Mouse (Mus musculus): ENCODE measurements at regions not wholly inside any gene's neighbourhood (a gene's known extent, or its start where the extent isn't known, plus 50 kb on each side); places are given as distances from the start of the nearest gene placed in this dataset.

DNA sequence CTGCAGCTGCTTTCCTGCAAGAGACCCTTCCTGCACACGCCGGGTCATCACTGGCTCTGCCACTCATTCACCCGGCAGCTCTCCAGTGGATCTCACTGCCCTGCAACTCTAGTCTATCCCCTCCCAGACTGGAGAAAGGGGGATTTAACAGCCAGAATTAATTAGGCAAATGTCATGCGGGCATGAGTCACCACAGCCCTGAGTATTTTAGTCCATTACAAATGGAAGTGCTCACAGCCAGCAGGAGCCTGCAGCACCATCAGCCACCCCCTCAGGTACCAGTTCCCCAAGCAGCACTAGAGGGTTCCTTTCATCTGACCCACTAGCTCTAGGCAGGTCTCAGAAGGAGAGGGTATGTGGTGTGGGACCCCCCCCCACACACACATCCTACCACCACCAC, 91.7 kb downstream of the Zfp648 start:
- TF ChIP-seq CTCF (IDR thresholded peaks at IDR 0.05; ENCODE audit: low read depth, low read length) (no peak), POLR2A (IDR thresholded peaks at IDR 0.05; ENCODE audit: extremely low read depth, insufficient read depth, low read length) (no peak)
- WGBS, result 73% methylated on average over 4 of the region's 4 CpGs
- Histone ChIP-seq H3K4me1 (ENCODE audit: control insufficient read depth, insufficient read depth, low read length) (no peaks in the 10 kb centered on the region), H3K9ac (ENCODE audit: low read depth, low read length) (no peak overlapping the region), H3K79me2 (ENCODE audit: control insufficient read depth, insufficient read depth, low read length) (no peaks in the 10 kb centered on the region), H3K4me3 (ENCODE audit: insufficient read depth, low read depth, low read length) (no peak overlapping the region), H3K27ac (replicated peaks; ENCODE audit: insufficient read depth, low read depth, low read length) (no peak overlapping the region), H3K27me3 (ENCODE audit: control insufficient read depth, insufficient read depth, low read length) (no peaks in the 10 kb centered on the region), H3K36me3 (ENCODE audit: control insufficient read depth, insufficient read depth, low read length) (no peaks in the 10 kb centered on the region)
- DNase-seq (ENCODE audit: extremely low read depth, low read depth, low spot score), result no peak

- H3K4me1 ChIP-seq (ENCODE audit: control insufficient read depth, insufficient read depth, low read length), result no peaks in the 10 kb centered on the region
- no peaks in the 10 kb centered on the region for H3K36me3 ChIP-seq (ENCODE audit: control insufficient read depth, insufficient read depth, low read length)
- no peaks in the 10 kb centered on the region for H3K27me3 ChIP-seq (ENCODE audit: control insufficient read depth, insufficient read depth, low read length)
- TF ChIP-seq POLR2A (IDR thresholded peaks at IDR 0.05; ENCODE audit: extremely low read depth, insufficient read depth, low read length) (no peak), CTCF (IDR thresholded peaks at IDR 0.05; ENCODE audit: low read depth, low read length) (no peak)
- no peak overlapping the region for H3K9ac ChIP-seq (ENCODE audit: low read depth, low read length)
- 82% methylated on average over 8 of the region's 8 CpGs for WGBS
- no peak overlapping the region for H3K27ac ChIP-seq (replicated peaks; ENCODE audit: insufficient read depth, low read depth, low read length)
- no peaks in the 10 kb centered on the region for H3K79me2 ChIP-seq (ENCODE audit: control insufficient read depth, insufficient read depth, low read length)
- no peak for DNase-seq (ENCODE audit: extremely low read depth, low read depth, low spot score)
- H3K4me3 ChIP-seq (ENCODE audit: insufficient read depth, low read depth, low read length), result no peak overlapping the region
Observed at GRCm38 (mm10) chr1:154296080-154296479, 95.1 kb downstream of the Zfp648 start.

- WGBS, result 65% methylated on average over 4 of the region's 4 CpGs
- Histone ChIP-seq H3K36me3 (ENCODE audit: control insufficient read depth, insufficient read depth, low read length) (no peaks in the 10 kb centered on the region), H3K27ac (replicated peaks; ENCODE audit: insufficient read depth, low read depth, low read length) (no peak overlapping the region), H3K79me2 (ENCODE audit: control insufficient read depth, insufficient read depth, low read length) (no peaks in the 10 kb centered on the region), H3K4me1 (ENCODE audit: control insufficient read depth, insufficient read depth, low read length) (no peaks in the 10 kb centered on the region), H3K9ac (ENCODE audit: low read depth, low read length) (no peak overlapping the region), H3K27me3 (ENCODE audit: control insufficient read depth, insufficient read depth, low read length) (no peaks in the 10 kb centered on the region), H3K4me3 (ENCODE audit: insufficient read depth, low read depth, low read length) (no peak overlapping the region)
- TF ChIP-seq POLR2A (IDR thresholded peaks at IDR 0.05; ENCODE audit: extremely low read depth, insufficient read depth, low read length) (no peak), CTCF (IDR thresholded peaks at IDR 0.05; ENCODE audit: low read depth, low read length) (no peak)
- no peak for DNase-seq (ENCODE audit: extremely low read depth, low read depth, low spot score)
Observed at GRCm38 (mm10) chr1:154299866-154300265, 98.9 kb downstream of the Zfp648 start.

- Histone ChIP-seq H3K9ac (ENCODE audit: low read depth, low read length) (no peak overlapping the region), H3K36me3 (ENCODE audit: control insufficient read depth, insufficient read depth, low read length) (no peaks in the 10 kb centered on the region), H3K27ac (replicated peaks; ENCODE audit: insufficient read depth, low read depth, low read length) (no peak overlapping the region), H3K4me3 (ENCODE audit: insufficient read depth, low read depth, low read length) (no peak overlapping the region), H3K4me1 (ENCODE audit: control insufficient read depth, insufficient read depth, low read length) (no peaks in the 10 kb centered on the region), H3K27me3 (ENCODE audit: control insufficient read depth, insufficient read depth, low read length) (no peaks in the 10 kb centered on the region), H3K79me2 (ENCODE audit: control insufficient read depth, insufficient read depth, low read length) (no peaks in the 10 kb centered on the region)
- 72% methylated on average over 2 of the region's 2 CpGs for WGBS
- TF ChIP-seq POLR2A (IDR thresholded peaks at IDR 0.05; ENCODE audit: extremely low read depth, insufficient read depth, low read length) (no peak), CTCF (IDR thresholded peaks at IDR 0.05; ENCODE audit: low read depth, low read length) (no peak)
- DNase-seq (ENCODE audit: extremely low read depth, low read depth, low spot score), result no peak
Observed at GRCm38 (mm10) chr1:154309650-154310049, 108.7 kb downstream of the Zfp648 start.
